Mouse (Mus musculus): Measurements from ENCODE around the gene Gm20431.

Gene Gm20431

GRCm38 (mm10) chr2:167597492-167598186 is 63.7 kb downstream of the Gm20431 start:
- DNase-seq (ENCODE audit: low spot score): peak; percentile 53

GRCm38 (mm10) chr2:167596726-167597491 is 64.4 kb downstream of the Gm20431 start:
- DNase-seq (ENCODE audit: low spot score): no peak

GRCm38 (mm10) chr2:167596262-167596661 is 65.0 kb downstream of the Gm20431 start:
- DNase-seq (ENCODE audit: low spot score): no peak

- DNase-seq (ENCODE audit: low spot score): peak; percentile 60
These were observed 65.5 kb downstream of the Gm20431 start for GRCm38 (mm10) chr2:167595761-167596171.

- no peak for DNase-seq (ENCODE audit: low spot score)
These were observed 66.8 kb downstream of the Gm20431 start for GRCm38 (mm10) chr2:167594444-167594934.

GRCm38 (mm10) chr2:167593551-167594250 is 67.6 kb downstream of the Gm20431 start:
- no peak for DNase-seq (ENCODE audit: low spot score)

GRCm38 (mm10) chr2:167588774-167589577 is 72.3 kb downstream of the Gm20431 start:
- peak; percentile 77 for DNase-seq (ENCODE audit: low spot score)

GRCm38 (mm10) chr2:167586976-167587375 is 74.3 kb downstream of the Gm20431 start:
- peak; percentile 73 for DNase-seq (ENCODE audit: low spot score)

GRCm38 (mm10) chr2:167586041-167586440 is 75.3 kb downstream of the Gm20431 start:
- DNase-seq (ENCODE audit: low spot score): peak; percentile 56

- DNase-seq (ENCODE audit: low spot score): no peak
These were observed 76.0 kb downstream of the Gm20431 start for GRCm38 (mm10) chr2:167585273-167585672.

GRCm38 (mm10) chr2:167583161-167583952 is 77.9 kb downstream of the Gm20431 start:
- no peak for DNase-seq (ENCODE audit: low spot score)

GRCm38 (mm10) chr2:167578521-167578920 is 82.8 kb downstream of the Gm20431 start:
- DNase-seq (ENCODE audit: low spot score): no peak

- DNase-seq (ENCODE audit: low spot score): no peak
These were observed 84.0 kb downstream of the Gm20431 start for GRCm38 (mm10) chr2:167577186-167577785.

- no peak for DNase-seq (ENCODE audit: low spot score)
These were observed 85.1 kb downstream of the Gm20431 start for GRCm38 (mm10) chr2:167576121-167576620.

- no peak for DNase-seq (ENCODE audit: low spot score)
These were observed 85.7 kb downstream of the Gm20431 start for GRCm38 (mm10) chr2:167575581-167575980.

GRCm38 (mm10) chr2:167574814-167575213 is 86.5 kb downstream of the Gm20431 start:
- no peak for DNase-seq (ENCODE audit: low spot score)

- DNase-seq (ENCODE audit: low spot score): no peak
These were observed 89.7 kb downstream of the Gm20431 start for GRCm38 (mm10) chr2:167571442-167572220.

- no peak for DNase-seq (ENCODE audit: low spot score)
These were observed 90.5 kb downstream of the Gm20431 start for GRCm38 (mm10) chr2:167570815-167571214.

GRCm38 (mm10) chr2:167569934-167570651 is 91.2 kb downstream of the Gm20431 start:
- no peak for DNase-seq (ENCODE audit: low spot score)

Data from yolk sac, embryonic 10.5 days (tissue).